Mouse (Mus musculus): ENCODE measurements around the gene Slc7a14. TPM values are rescaled to one million over a fixed set of nuclear protein-coding genes. Genes with fewer than 3 reads are reported as not detected.
A peak's percentile ranks its signal among the peaks of the same experiment; 100 is the strongest.

Gene Slc7a14
- polyA plus RNA-seq, 1 experiment from 2014 or later = 0.13 TPM

GRCm38 (mm10) chr3:31166365-31166871 is 143.8 kb downstream of the Slc7a14 start:
- Histone ChIP-seq H3K9ac (no peak overlapping the region), H3K27me3 (ENCODE audit: insufficient read depth, low read length) (no peaks in the 10 kb centered on the region), H3K27ac (ENCODE audit: low read depth) (peak overlapping the region; percentile 50; the same call in 1 of the 2 replicates), H3K9me3 (ENCODE audit: low read depth, low read length) (no peaks in the 10 kb centered on the region), H3K4me2 (no peak overlapping the region), H3K36me3 (ENCODE audit: insufficient read depth) (no peaks in the 10 kb centered on the region), H3K4me3 (ENCODE audit: low read depth, low read length) (no peak overlapping the region), H3K4me1 (ENCODE audit: insufficient read depth) (no peaks in the 10 kb centered on the region)
- peak; percentile 87 for ATAC-seq (ENCODE audit: insufficient read depth)
- TF ChIP-seq CTCF (IDR thresholded peaks at IDR 0.05; ENCODE audit: low read depth) = no peak
- WGBS = 43% methylated on average over 12 of the region's 12 CpGs
- peak; percentile 54 for DNase-seq

DNA sequence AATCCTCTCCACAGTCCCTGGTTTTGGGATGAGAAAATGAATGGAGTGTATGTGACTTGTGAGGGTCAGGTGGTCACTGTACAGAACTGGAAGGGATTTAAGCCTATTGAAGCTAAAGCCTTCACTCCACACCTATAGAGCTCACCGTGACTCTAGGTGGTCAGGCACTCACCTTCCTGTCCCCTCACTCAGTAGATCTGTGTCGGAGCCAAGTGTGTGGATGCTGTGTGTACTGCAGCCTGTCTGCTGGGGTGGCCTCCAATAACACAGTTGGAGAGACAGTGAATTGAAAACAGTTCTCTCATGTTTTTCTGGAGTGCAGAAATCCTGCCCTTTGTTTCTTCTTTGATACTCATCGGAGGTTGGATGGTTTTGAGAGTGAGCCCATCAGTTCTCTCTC is 144.4 kb downstream of the Slc7a14 start:
- no peaks in the 10 kb centered on the region for H3K9me3 ChIP-seq (ENCODE audit: low read depth, low read length)
- H3K9ac ChIP-seq = no peak overlapping the region
- TF ChIP-seq CTCF (IDR thresholded peaks at IDR 0.05; ENCODE audit: low read depth) = no peak
- ATAC-seq (ENCODE audit: insufficient read depth) (no peak), DNase-seq (no peak)
- no peaks in the 10 kb centered on the region for H3K27me3 ChIP-seq (ENCODE audit: insufficient read depth, low read length)
- no peak overlapping the region for H3K4me3 ChIP-seq (ENCODE audit: low read depth, low read length)
- no peaks in the 10 kb centered on the region for H3K36me3 ChIP-seq (ENCODE audit: insufficient read depth)
- H3K27ac ChIP-seq (ENCODE audit: low read depth) = no peak overlapping the region
- 67% methylated on average over 3 of the region's 3 CpGs for WGBS
- H3K4me2 ChIP-seq = no peak overlapping the region
- no peaks in the 10 kb centered on the region for H3K4me1 ChIP-seq (ENCODE audit: insufficient read depth)

DNA sequence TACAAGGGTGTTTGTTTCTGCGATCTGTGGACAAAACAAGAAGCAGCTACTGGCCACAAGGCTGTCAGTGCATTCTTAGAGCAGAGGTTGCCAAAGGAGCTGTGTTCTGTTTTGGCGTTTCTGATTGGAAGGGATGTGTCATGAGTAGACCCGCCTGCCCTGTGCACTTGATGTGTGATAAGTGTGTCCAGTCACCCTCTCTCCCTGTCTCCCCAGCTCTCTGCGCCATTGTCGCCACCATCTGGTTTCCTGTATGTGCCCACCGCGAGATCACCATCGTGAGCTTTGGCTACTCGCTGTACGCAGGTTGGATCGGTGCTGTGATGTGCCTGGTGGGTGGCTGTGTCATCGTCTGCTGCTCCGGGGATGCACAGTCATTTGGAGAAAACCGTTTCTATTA is 147.3 kb downstream of the Slc7a14 start:
- H3K27ac ChIP-seq (ENCODE audit: low read depth) = no peak overlapping the region
- H3K9ac ChIP-seq = no peak overlapping the region
- H3K4me3 ChIP-seq (ENCODE audit: low read depth, low read length) = no peak overlapping the region
- no peaks in the 10 kb centered on the region for H3K9me3 ChIP-seq (ENCODE audit: low read depth, low read length)
- DNase-seq (no peak), ATAC-seq (ENCODE audit: insufficient read depth) (no peak)
- WGBS = 86% methylated on average over 14 of the region's 14 CpGs
- no peaks in the 10 kb centered on the region for H3K4me1 ChIP-seq (ENCODE audit: insufficient read depth)
- H3K4me2 ChIP-seq = no peak overlapping the region
- H3K36me3 ChIP-seq (ENCODE audit: insufficient read depth) = no peaks in the 10 kb centered on the region
- no peaks in the 10 kb centered on the region for H3K27me3 ChIP-seq (ENCODE audit: insufficient read depth, low read length)
- no peak for TF ChIP-seq CTCF (IDR thresholded peaks at IDR 0.05; ENCODE audit: low read depth)

DNA sequence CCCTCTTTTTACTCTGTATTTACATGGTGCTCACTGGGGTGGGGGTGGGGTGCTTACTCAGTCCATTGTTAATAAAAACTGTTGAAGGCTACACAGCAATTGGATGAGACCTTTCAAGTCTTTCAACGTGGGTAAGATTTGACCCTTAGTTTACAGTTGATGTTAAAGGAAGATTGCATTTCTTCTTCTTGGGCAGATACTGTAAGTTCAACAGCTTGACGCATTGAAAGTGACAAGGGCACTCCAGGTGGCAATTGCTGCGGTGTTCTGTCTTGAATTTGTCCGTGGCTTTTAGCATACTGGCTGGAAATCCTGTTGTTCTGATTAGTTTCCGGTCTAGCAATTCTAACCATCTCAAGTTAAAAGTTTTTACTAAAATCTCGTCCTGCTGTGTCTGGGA is 148.8 kb downstream of the Slc7a14 start:
- TF ChIP-seq CTCF (IDR thresholded peaks at IDR 0.05; ENCODE audit: low read depth) = no peak
- H3K4me3 ChIP-seq (ENCODE audit: low read depth, low read length) = no peak overlapping the region
- H3K27ac ChIP-seq (ENCODE audit: low read depth) = no peak overlapping the region
- H3K9me3 ChIP-seq (ENCODE audit: low read depth, low read length) = no peaks in the 10 kb centered on the region
- H3K27me3 ChIP-seq (ENCODE audit: insufficient read depth, low read length) = no peaks in the 10 kb centered on the region
- WGBS = 53% methylated on average over 6 of the region's 6 CpGs
- H3K4me1 ChIP-seq (ENCODE audit: insufficient read depth) = no peaks in the 10 kb centered on the region
- H3K36me3 ChIP-seq (ENCODE audit: insufficient read depth) = no peaks in the 10 kb centered on the region
- ATAC-seq (ENCODE audit: insufficient read depth) (no peak), DNase-seq (no peak)
- no peak overlapping the region for H3K9ac ChIP-seq
- H3K4me2 ChIP-seq = no peak overlapping the region

DNA sequence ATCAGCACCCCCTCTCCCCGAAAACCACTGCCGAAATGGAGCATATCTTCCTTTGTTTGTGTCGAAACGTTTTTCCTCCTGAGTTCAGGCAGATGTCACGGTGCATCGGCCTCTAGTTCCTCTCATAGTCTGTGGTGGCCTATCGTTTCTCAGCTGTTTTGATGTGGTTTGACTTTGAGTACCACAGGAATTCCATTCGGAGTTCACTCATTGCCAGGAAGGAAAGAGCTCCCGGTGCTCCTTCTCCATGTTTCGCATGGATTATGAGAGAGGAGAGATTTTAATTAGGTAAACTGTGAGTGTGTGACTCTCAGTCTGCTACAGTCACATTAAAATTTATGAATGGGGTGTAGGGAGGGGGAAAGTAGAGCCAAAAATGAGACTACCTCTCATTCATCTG is 150.1 kb downstream of the Slc7a14 start:
- H3K36me3 ChIP-seq (ENCODE audit: insufficient read depth) = no peaks in the 10 kb centered on the region
- H3K4me1 ChIP-seq (ENCODE audit: insufficient read depth) = no peaks in the 10 kb centered on the region
- H3K9me3 ChIP-seq (ENCODE audit: low read depth, low read length) = no peaks in the 10 kb centered on the region
- DNase-seq = no peak
- no peak overlapping the region for H3K9ac ChIP-seq
- WGBS = 68% methylated on average over 10 of the region's 10 CpGs
- no peak overlapping the region for H3K4me3 ChIP-seq (ENCODE audit: low read depth, low read length)
- no peak overlapping the region for H3K4me2 ChIP-seq
- H3K27ac ChIP-seq (ENCODE audit: low read depth) = no peak overlapping the region
- no peak for ATAC-seq (ENCODE audit: insufficient read depth)
- TF ChIP-seq CTCF (IDR thresholded peaks at IDR 0.05; ENCODE audit: low read depth) = no peak
- no peaks in the 10 kb centered on the region for H3K27me3 ChIP-seq (ENCODE audit: insufficient read depth, low read length)

- no peak for ATAC-seq (ENCODE audit: insufficient read depth)
- no peak overlapping the region for H3K9ac ChIP-seq
These were observed 152.4 kb downstream of the Slc7a14 start for GRCm38 (mm10) chr3:31157776-31158175.

GRCm38 (mm10) chr3:31156126-31156525 is 154.1 kb downstream of the Slc7a14 start:
- DNase-seq = no peak
- no peaks in the 10 kb centered on the region for H3K9me3 ChIP-seq (ENCODE audit: low read depth, low read length)
- no peaks in the 10 kb centered on the region for H3K4me1 ChIP-seq (ENCODE audit: insufficient read depth)
- no peaks in the 10 kb centered on the region for H3K36me3 ChIP-seq (ENCODE audit: insufficient read depth)
- 66% methylated on average over 3 of the region's 3 CpGs for WGBS
- H3K4me2 ChIP-seq = no peak overlapping the region
- H3K4me3 ChIP-seq (ENCODE audit: low read depth, low read length) = no peak overlapping the region
- TF ChIP-seq CTCF (IDR thresholded peaks at IDR 0.05; ENCODE audit: low read depth) = no peak
- no peaks in the 10 kb centered on the region for H3K27me3 ChIP-seq (ENCODE audit: insufficient read depth, low read length)
- H3K27ac ChIP-seq (ENCODE audit: low read depth) = no peak overlapping the region
- no peak for ATAC-seq (ENCODE audit: insufficient read depth)
- H3K9ac ChIP-seq = no peak overlapping the region

More at GRCm38 (mm10) chr3:31157776-31158175, 152.4 kb downstream of the Slc7a14 start:
- no peak for TF ChIP-seq CTCF (IDR thresholded peaks at IDR 0.05; ENCODE audit: low read depth)
- no peaks in the 10 kb centered on the region for H3K9me3 ChIP-seq (ENCODE audit: low read depth, low read length)
- no peak overlapping the region for H3K27ac ChIP-seq (ENCODE audit: low read depth)
- no peaks in the 10 kb centered on the region for H3K36me3 ChIP-seq (ENCODE audit: insufficient read depth)
- no peak overlapping the region for H3K4me3 ChIP-seq (ENCODE audit: low read depth, low read length)
- no peak overlapping the region for H3K4me2 ChIP-seq
- 58% methylated on average over 15 of the region's 15 CpGs for WGBS
- H3K27me3 ChIP-seq (ENCODE audit: insufficient read depth, low read length) = no peaks in the 10 kb centered on the region
- DNase-seq = peak; percentile 55
- no peaks in the 10 kb centered on the region for H3K4me1 ChIP-seq (ENCODE audit: insufficient read depth)

Other genes starting within 250 kb of the Slc7a14 start
- gene Skil, start 215.3 kb downstream of the Slc7a14 start, polyA plus RNA-seq (2014; fragmentation: Nextera tagmentation; extraction: Ambion mirVana) = 24.0 and 24.6 TPM in 2 replicates
- 3.4 and 3.6 TPM in 2 replicates for gene Cldn11, start 160.5 kb downstream of the Slc7a14 start, polyA plus RNA-seq (2014; fragmentation: Nextera tagmentation; extraction: Ambion mirVana)

Measured in lung, embryonic 14.5 days (tissue).